Mouse (Mus musculus) midbrain, embryonic 14.5 days (tissue): ENCODE data around the gene Parg. TPM values are rescaled to one million over a fixed set of nuclear protein-coding genes. Genes with fewer than 3 reads are reported as not detected.

ENCODE experiments used
- ATAC-seq: fragments of 200-750 bp; cut with Nextera tagmentation; 2 replicates; pipeline ENCODE4 v1.8.0; 2017; ENCODE audit warnings: moderate number of reproducible peaks, moderate library complexity; ENCODE audit not compliant: low FRiP score, low TSS enrichment
- DNase-seq: peaks from one replicate; pipeline ENCODE4 v3.0.0-alpha.2; 2015
- H3K27ac ChIP-seq: fragments of 300-500 bp; sonication (generic); replicated peaks from 2 replicates; pipeline ENCODE4 v1.5.1; 2014; ENCODE audit warnings: mild to moderate bottlenecking, low read depth, low read length, moderate library complexity
- H3K27me3 ChIP-seq: fragments of 300-500 bp; sonication (generic); 2 replicates; pipeline ENCODE4 v1.6.1; 2014; ENCODE audit warnings: low read length, control low read depth, mixed read lengths; ENCODE audit not compliant: control insufficient read depth, insufficient read depth
- H3K36me3 ChIP-seq: fragments of 300-500 bp; sonication (generic); 2 replicates; pipeline ENCODE4 v1.6.1; 2014; ENCODE audit warnings: low read length, control low read depth; ENCODE audit not compliant: control insufficient read depth, insufficient read depth
- H3K4me1 ChIP-seq: fragments of 300-500 bp; sonication (generic); 2 replicates; pipeline ENCODE4 v1.6.1; 2014; ENCODE audit warnings: mild to moderate bottlenecking, antibody characterized with exemption, low read length, control low read depth; ENCODE audit not compliant: control insufficient read depth, insufficient read depth
- H3K4me2 ChIP-seq: fragments of 300-500 bp; sonication (generic); 2 replicates; pipeline ENCODE4 v1.6.1; 2014; ENCODE audit warnings: mild to moderate bottlenecking, low read length, moderate library complexity
- H3K4me3 ChIP-seq: fragments of 300-500 bp; sonication (generic); replicated peaks from 2 replicates; pipeline ENCODE4 v1.5.1; 2014; ENCODE audit warnings: low read depth, low read length
- H3K9ac ChIP-seq: fragments of 300-500 bp; sonication (generic); replicated peaks from 2 replicates; pipeline ENCODE4 v1.6.1; 2014; ENCODE audit warnings: mild to moderate bottlenecking, low read length, moderate library complexity
- H3K9me3 ChIP-seq: fragments of 300-500 bp; sonication (generic); 2 replicates; pipeline ENCODE4 v1.6.1; 2016; ENCODE audit warnings: low read length, control low read depth, mixed read lengths; ENCODE audit not compliant: control insufficient read depth
- WGBS: fragments of 180-500 bp; shearing (Covaris S2); extraction: QIAGEN DNeasy Blood & Tissue Kit; methylation state at CpG from one replicate; pipeline ENCODE4 v1.1.7; 2014; 5-methylcytosine and 5-hydroxymethylcytosine counted together
- polyA plus RNA-seq: library from polyadenylated mRNA; unstranded; fragments of >200 nt; fragmentation: Nextera tagmentation; extraction: Ambion mirVana; gene quantifications from 2 replicates; pipeline ENCODE4 v1.2.1, GENCODE M21; 2014

Gene Parg
- polyA plus RNA-seq, 1 experiment from 2014 or later, result 49.6 TPM

GRCm38 (mm10) chr14:32321732-32322685 lies 120.3 kb downstream of the Parg start, which contains the start of gene Ogdhl:
Ogdhl (plus strand) TSS chr14:32322019.
- peak within 1 kb of the TSS; percentile 67 for H3K4me3 ChIP-seq
- H3K27ac ChIP-seq, result peak within 1 kb of the TSS; percentile 55
- peak within 1 kb of the TSS; percentile 76 for H3K9ac ChIP-seq
- WGBS, result 5% methylated on average over 49 of the region's 50 CpGs
- peaks cover 11% of the 10 kb centered on the region for H3K4me1 ChIP-seq
- no peaks in the 10 kb centered on the region for H3K9me3 ChIP-seq
- H3K4me2 ChIP-seq, result peak within 1 kb of the TSS; percentile 84
- no peaks in the 10 kb centered on the region for H3K27me3 ChIP-seq
- peak; percentile 90 for DNase-seq
- H3K36me3 ChIP-seq, result 0 out of 2 replicates have a peak, but pooled peaks cover 2% of the 10 kb centered on the region
- peak; percentile 85 for ATAC-seq

GRCm38 (mm10) chr14:32323221-32323620 lies 121.5 kb downstream of the Parg start:
- ATAC-seq, result no peak
- DNase-seq, result no peak
- H3K9ac ChIP-seq, result no peak overlapping the region
- H3K27ac ChIP-seq, result no peak overlapping the region
- H3K9me3 ChIP-seq, result no peaks in the 10 kb centered on the region
- H3K4me3 ChIP-seq, result no peak overlapping the region
- 90% methylated on average over 5 of the region's 5 CpGs for WGBS
- 0 out of 2 replicates have a peak, but pooled peaks cover 2% of the 10 kb centered on the region for H3K36me3 ChIP-seq
- no peak overlapping the region for H3K4me2 ChIP-seq
- no peaks in the 10 kb centered on the region for H3K27me3 ChIP-seq
- H3K4me1 ChIP-seq, result peaks cover 11% of the 10 kb centered on the region

- DNase-seq, result peak; percentile 15
- H3K9me3 ChIP-seq, result no peaks in the 10 kb centered on the region
- ATAC-seq, result no peak
- 69% methylated on average over 9 of the region's 9 CpGs for WGBS
- H3K27me3 ChIP-seq, result no peaks in the 10 kb centered on the region
- H3K4me1 ChIP-seq, result peaks cover 5% of the 10 kb centered on the region
- no peak overlapping the region for H3K27ac ChIP-seq
- no peak overlapping the region for H3K9ac ChIP-seq
- H3K4me3 ChIP-seq, result no peak overlapping the region
- no peak overlapping the region for H3K4me2 ChIP-seq
- H3K36me3 ChIP-seq, result 0 out of 2 replicates have a peak, but pooled peaks cover 2% of the 10 kb centered on the region
Observed at GRCm38 (mm10) chr14:32327366-32327765, 125.6 kb downstream of the Parg start.

GRCm38 (mm10) chr14:32332515-32333445 lies 131.0 kb downstream of the Parg start:
- H3K27ac ChIP-seq, result no peak overlapping the region
- DNase-seq (peak; percentile 57), ATAC-seq (no peak)
- 76% methylated on average over 20 of the region's 20 CpGs for WGBS
- H3K4me2 ChIP-seq, result no peak overlapping the region
- H3K4me3 ChIP-seq, result no peak overlapping the region
- peaks cover 33% of the 10 kb centered on the region for H3K36me3 ChIP-seq
- no peaks in the 10 kb centered on the region for H3K27me3 ChIP-seq
- no peak overlapping the region for H3K9ac ChIP-seq
- no peaks in the 10 kb centered on the region for H3K4me1 ChIP-seq
- no peaks in the 10 kb centered on the region for H3K9me3 ChIP-seq

- H3K27ac ChIP-seq, result no peak overlapping the region
- WGBS, result 82% methylated on average over 6 of the region's 6 CpGs
- ATAC-seq (no peak), DNase-seq (no peak)
- no peak overlapping the region for H3K4me3 ChIP-seq
- peaks cover 63% of the 10 kb centered on the region for H3K36me3 ChIP-seq
- H3K9ac ChIP-seq, result no peak overlapping the region
- no peaks in the 10 kb centered on the region for H3K4me1 ChIP-seq
- H3K9me3 ChIP-seq, result no peaks in the 10 kb centered on the region
- H3K27me3 ChIP-seq, result no peaks in the 10 kb centered on the region
- no peak overlapping the region for H3K4me2 ChIP-seq
Observed at GRCm38 (mm10) chr14:32336021-32336420, 134.3 kb downstream of the Parg start.

- no peaks in the 10 kb centered on the region for H3K27me3 ChIP-seq
- 86% methylated on average over 11 of the region's 11 CpGs for WGBS
- ATAC-seq, result no peak
- no peaks in the 10 kb centered on the region for H3K9me3 ChIP-seq
- H3K4me3 ChIP-seq, result no peak overlapping the region
- peak; percentile 2 for DNase-seq
- no peak overlapping the region for H3K27ac ChIP-seq
- H3K4me1 ChIP-seq, result no peaks in the 10 kb centered on the region
- no peak overlapping the region for H3K9ac ChIP-seq
- peaks cover 68% of the 10 kb centered on the region for H3K36me3 ChIP-seq
- H3K4me2 ChIP-seq, result no peak overlapping the region
Observed at GRCm38 (mm10) chr14:32336547-32336946, 134.8 kb downstream of the Parg start.

GRCm38 (mm10) chr14:32341823-32342222 lies 140.1 kb downstream of the Parg start:
- no peaks in the 10 kb centered on the region for H3K4me1 ChIP-seq
- peaks cover 77% of the 10 kb centered on the region for H3K36me3 ChIP-seq
- DNase-seq, result no peak
- no peak for ATAC-seq
- H3K9me3 ChIP-seq, result no peaks in the 10 kb centered on the region
- no peak overlapping the region for H3K9ac ChIP-seq
- no peaks in the 10 kb centered on the region for H3K27me3 ChIP-seq
- no peak overlapping the region for H3K4me2 ChIP-seq
- WGBS, result 96% methylated on average over 7 of the region's 7 CpGs
- H3K4me3 ChIP-seq, result no peak overlapping the region
- no peak overlapping the region for H3K27ac ChIP-seq

GRCm38 (mm10) chr14:32344176-32344575 lies 142.4 kb downstream of the Parg start:
- ATAC-seq (no peak), DNase-seq (no peak)
- H3K27me3 ChIP-seq, result no peaks in the 10 kb centered on the region
- no peak overlapping the region for H3K9ac ChIP-seq
- no peak overlapping the region for H3K4me3 ChIP-seq
- WGBS, result 93% methylated on average over 7 of the region's 7 CpGs
- no peak overlapping the region for H3K4me2 ChIP-seq
- H3K4me1 ChIP-seq, result no peaks in the 10 kb centered on the region
- no peaks in the 10 kb centered on the region for H3K9me3 ChIP-seq
- H3K36me3 ChIP-seq, result peaks cover 65% of the 10 kb centered on the region
- H3K27ac ChIP-seq, result no peak overlapping the region
